Mouse (Mus musculus) myocyte (in vitro differentiated cells): Measurements from ENCODE around the gene Gm20388.
A peak's percentile ranks its signal among the peaks of the same experiment; 100 is the strongest.

Experiments used
- CEBPB ChIP-seq: IDR thresholded peaks from 2 replicates; pipeline ENCODE4 v1.6.1; 2011; ENCODE audit warnings: mild to moderate bottlenecking, moderate library complexity; ENCODE audit not compliant: poor library complexity, insufficient read depth, severe bottlenecking
- E2F4 ChIP-seq: IDR thresholded peaks from one replicate; pipeline ENCODE4 v1.6.1; 2011; ENCODE audit warnings: mild to moderate bottlenecking, control low read depth, moderate library complexity; ENCODE audit not compliant: insufficient read depth
- MYOD1 ChIP-seq, 3 experiments: IDR thresholded peaks; one replicate each; pipeline ENCODE4 v1.6.1; 2011; ENCODE audit warnings: control low read depth in 2 of 3, low read depth in 2 of 3, mild to moderate bottlenecking in 2 of 3, moderate library complexity in 1 of 3; ENCODE audit not compliant: insufficient read length in 2 of 3, control insufficient read depth in 1 of 3
- MYOG ChIP-seq, 3 experiments: IDR thresholded peaks; one replicate each; pipeline ENCODE4 v1.6.1; 2011; ENCODE audit warnings: control low read depth in 2 of 3, low read depth in 2 of 3, mild to moderate bottlenecking in 2 of 3; ENCODE audit not compliant: insufficient read length in 2 of 3, control insufficient read depth in 1 of 3, insufficient read depth in 1 of 3
- POLR2A ChIP-seq: IDR thresholded peaks from one replicate; pipeline ENCODE4 v1.6.1; 2011; ENCODE audit warnings: low read depth, mild to moderate bottlenecking, control low read depth, moderate library complexity; ENCODE audit not compliant: insufficient read length
- POLR2AphosphoS2 ChIP-seq: IDR thresholded peaks from one replicate; pipeline ENCODE4 v1.6.1; 2011; ENCODE audit warnings: low read depth, control low read depth; ENCODE audit not compliant: insufficient read length
- REST ChIP-seq: IDR thresholded peaks from one replicate; pipeline ENCODE4 v1.6.1; 2011; ENCODE audit warnings: mild to moderate bottlenecking, control low read depth, moderate library complexity; ENCODE audit not compliant: insufficient read depth, insufficient read length
- SRF ChIP-seq: IDR thresholded peaks from one replicate; pipeline ENCODE4 v1.6.1; 2011; ENCODE audit warnings: low read depth; ENCODE audit not compliant: control insufficient read depth, insufficient read length
- TCF12 ChIP-seq: IDR thresholded peaks from one replicate; pipeline ENCODE4 v1.6.1; 2011; ENCODE audit warnings: mild to moderate bottlenecking, control low read depth; ENCODE audit not compliant: poor library complexity, insufficient read depth, severe bottlenecking
- TCF3 ChIP-seq: IDR thresholded peaks from one replicate; pipeline ENCODE4 v1.6.1; 2011; ENCODE audit warnings: low read depth, control low read depth; ENCODE audit not compliant: insufficient read length
- USF1 ChIP-seq: IDR thresholded peaks from one replicate; pipeline ENCODE4 v1.6.1; 2011; ENCODE audit warnings: low read depth, mild to moderate bottlenecking, control low read depth, moderate library complexity

GRCm38 (mm10) chr8:121947753-121948141 lies 2037.1 kb downstream of the Gm20388 start:
- TF ChIP-seq MYOD1 (IDR thresholded peaks at IDR 0.05; ENCODE audit: control insufficient read depth in 1 of 3, insufficient read length in 2 of 3, low read depth in 2 of 3) (no peak), TCF12 (no peak), USF1 (no peak), POLR2A (peak; percentile 56), E2F4 (no peak), POLR2AphosphoS2 (no peak), REST (no peak), CEBPB (no peak), SRF (no peak), MYOG (IDR thresholded peaks at IDR 0.05; ENCODE audit: control insufficient read depth in 1 of 3, insufficient read depth in 1 of 3, insufficient read length in 2 of 3, low read depth in 2 of 3) (no peak), TCF3 (no peak)
